Mouse (Mus musculus) brain, embryonic 14.5 days (tissue): ENCODE measurements around the gene Spred1. TPM values are rescaled to one million over a fixed set of nuclear protein-coding genes. Genes with fewer than 3 reads are reported as not detected.
"Not testable (repeated sequence)": the region's sequence is repeated elsewhere in the genome, so short reads cannot be mapped to it uniquely, and the experiment has no call there.

Experiments used
- DNase-seq: peaks from one replicate; pipeline ENCODE4 v3.0.0-alpha.2; 2011; ENCODE audit warnings: low read depth
- CTCF ChIP-seq: fragments of 200-500 bp; IDR thresholded peaks from 2 replicates; pipeline ENCODE4 v1.5.1; 2012; ENCODE audit warnings: inconsistent platforms, mild to moderate bottlenecking, moderate library complexity, borderline replicate concordance; ENCODE audit not compliant: insufficient read depth, insufficient read length; ENCODE audit errors: extremely low read depth
- POLR2A ChIP-seq: fragments of 200-500 bp; IDR thresholded peaks from 2 replicates; pipeline ENCODE4 v1.6.1; 2012; ENCODE audit warnings: mild to moderate bottlenecking, inconsistent platforms, borderline replicate concordance; ENCODE audit not compliant: poor library complexity, insufficient read depth, insufficient read length, severe bottlenecking; ENCODE audit errors: extremely low read depth
- polyA plus RNA-seq: library from polyadenylated mRNA; depleted of rRNA; stranded (reverse); fragments of >200 nt; gene quantifications from 2 replicates; pipeline ENCODE4 v1.2.3, GENCODE M21; 2012

The Spred1 gene
- polyA plus RNA-seq, 1 experiment, result 22.7 TPM

- peak; percentile 20 for DNase-seq
- TF ChIP-seq POLR2A (no peak), CTCF (no peak)
These were observed 921 bp downstream of the Spred1 start for GRCm38 (mm10) chr2:117121984-117122605.

DNA sequence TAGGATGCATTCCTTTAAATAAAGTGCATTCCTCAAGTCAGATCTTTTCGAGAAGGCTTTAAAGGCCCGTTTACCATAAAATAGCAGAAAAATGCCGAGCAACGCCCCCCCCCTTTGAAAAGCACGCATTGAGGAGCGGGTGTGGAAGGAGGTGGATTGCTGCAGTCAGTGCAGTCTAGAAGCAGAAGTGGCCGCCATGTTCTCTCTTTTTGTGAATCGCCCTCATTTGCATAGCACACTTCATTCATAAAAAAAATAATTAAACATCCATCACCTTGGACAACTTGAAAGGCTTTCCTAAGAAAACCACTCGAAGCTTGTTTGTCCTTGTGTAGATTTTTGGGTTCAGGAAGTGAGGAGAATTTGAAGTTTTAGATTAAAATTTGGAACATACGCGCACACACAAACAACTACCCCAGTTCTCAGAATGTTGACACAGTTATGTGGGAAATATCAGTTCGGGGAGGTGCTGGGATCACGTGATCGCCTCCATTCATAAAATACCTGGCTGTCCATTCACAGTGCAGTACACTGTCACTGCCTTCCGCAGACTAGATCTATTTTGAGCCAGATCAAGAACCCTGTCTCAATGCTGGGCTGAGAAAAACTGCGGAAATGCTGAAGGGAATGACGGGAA is 1.6 kb downstream of the Spred1 start:
- DNase-seq, result peak; percentile 90
- TF ChIP-seq CTCF (no peak), POLR2A (no peak)

DNA sequence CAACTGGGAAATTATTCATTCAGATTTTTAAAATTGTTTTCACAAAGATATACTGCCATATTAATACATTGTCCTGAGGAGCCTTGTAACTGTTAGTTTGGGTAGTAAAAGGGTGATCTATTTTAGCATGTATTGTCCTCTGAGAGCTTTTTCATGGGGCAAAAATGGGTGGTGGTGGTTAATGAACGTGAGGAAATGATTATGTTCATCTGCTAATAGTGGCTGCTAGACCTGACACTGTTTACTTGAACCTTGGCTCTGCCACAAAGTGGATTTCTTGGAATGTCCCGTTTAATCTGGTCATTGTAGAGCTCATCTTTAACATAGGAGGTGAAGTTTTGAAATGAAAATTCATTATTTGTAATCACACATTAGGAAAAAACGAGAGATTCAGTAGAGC is 2.5 kb downstream of the Spred1 start:
- DNase-seq, result no peak
- TF ChIP-seq CTCF (no peak), POLR2A (no peak)

GRCm38 (mm10) chr2:117124839-117125238 is 3.7 kb downstream of the Spred1 start:
- TF ChIP-seq CTCF, result no peak
- no peak for TF ChIP-seq POLR2A
- DNase-seq, result no peak

GRCm38 (mm10) chr2:117129156-117129555 is 8.0 kb downstream of the Spred1 start:
- DNase-seq, result no peak
- TF ChIP-seq POLR2A (no peak), CTCF (no peak)

DNA sequence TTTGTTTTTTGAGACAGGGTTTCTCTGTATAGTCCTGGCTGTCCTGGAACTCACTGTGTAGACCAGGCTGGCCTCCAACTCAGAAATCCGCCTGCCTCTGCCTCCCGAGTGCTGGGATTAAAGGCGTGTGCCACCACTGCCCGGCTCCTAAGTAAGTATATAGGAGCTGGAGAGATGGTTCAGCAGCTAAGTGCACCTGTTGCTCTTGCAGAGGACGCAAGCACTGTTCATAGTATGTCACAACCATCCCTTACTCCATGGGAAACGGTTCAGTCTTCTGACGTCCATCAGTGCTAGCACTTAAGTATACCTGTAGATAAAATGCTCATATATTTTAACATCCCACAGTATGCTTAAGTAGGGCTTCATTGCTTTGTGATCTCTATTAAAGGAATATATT is 9.9 kb downstream of the Spred1 start:
- DNase-seq, result not testable (repeated sequence)

DNA sequence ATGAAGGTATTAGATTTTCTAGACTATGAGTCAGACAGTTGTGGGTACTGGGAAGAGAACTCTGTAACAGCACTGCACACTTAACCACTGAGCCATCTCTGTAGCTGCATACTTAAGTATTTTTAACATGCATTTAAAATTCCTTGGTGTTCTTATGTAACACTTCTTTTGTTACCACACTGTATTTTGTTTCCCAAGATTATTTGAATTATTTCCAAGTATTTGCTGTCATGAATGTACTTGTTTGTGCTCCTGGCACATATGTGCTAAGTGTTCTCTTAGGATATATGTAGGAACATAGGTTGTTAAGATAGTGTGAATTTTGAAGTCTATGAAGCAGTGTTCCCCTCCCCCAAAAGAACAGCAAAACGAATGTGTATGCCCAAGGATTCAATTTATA is 10.7 kb downstream of the Spred1 start:
- no peak for TF ChIP-seq CTCF
- no peak for TF ChIP-seq POLR2A

GRCm38 (mm10) chr2:117133541-117133940 is 12.4 kb downstream of the Spred1 start:
- TF ChIP-seq POLR2A, result no peak
- no peak for TF ChIP-seq CTCF

More for the DNA sequence above, 10.7 kb downstream of the Spred1 start:
- DNase-seq, result no peak

DNA sequence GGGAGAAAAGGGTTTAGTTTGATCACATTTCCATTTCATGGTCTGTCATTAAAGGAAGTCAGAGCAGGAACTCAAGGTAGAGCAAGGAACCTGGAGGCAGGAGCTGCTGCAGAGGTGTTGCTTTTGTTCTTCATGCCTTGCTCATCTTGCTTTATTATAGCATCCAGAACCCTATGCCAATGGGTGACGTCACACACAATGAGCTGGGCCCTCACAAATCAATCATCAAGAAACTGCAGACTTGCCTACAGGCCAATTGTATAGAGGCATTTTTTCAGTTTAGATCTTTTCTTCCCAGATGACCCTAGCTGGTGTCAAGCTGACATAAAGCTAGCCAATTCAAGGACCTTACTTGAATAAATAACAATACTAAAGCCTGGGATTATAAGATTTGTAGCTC is 16.6 kb downstream of the Spred1 start:
- DNase-seq, result no peak
- TF ChIP-seq CTCF (no peak), POLR2A (no peak)

More at GRCm38 (mm10) chr2:117133541-117133940, 12.4 kb downstream of the Spred1 start:
- DNase-seq, result no peak

DNA sequence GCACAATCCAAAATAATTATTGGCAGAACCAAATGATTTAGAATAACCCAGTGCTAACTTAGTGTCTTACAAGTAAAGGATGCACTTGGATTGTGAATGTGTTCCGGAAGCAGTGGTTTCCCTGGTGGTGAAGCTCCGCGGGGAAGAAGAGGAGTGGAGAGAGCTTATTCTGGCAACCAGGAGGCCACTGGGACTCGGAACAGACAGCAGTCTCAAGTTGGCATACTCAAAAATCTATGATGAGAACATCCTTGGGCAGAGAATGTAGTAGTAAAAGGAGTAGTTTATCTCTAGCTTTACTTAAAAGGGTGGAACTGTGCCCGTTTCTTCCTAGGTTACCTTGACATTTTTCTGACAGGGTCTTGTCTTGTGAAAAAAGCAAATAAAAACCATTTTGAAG is 17.8 kb downstream of the Spred1 start:
- TF ChIP-seq POLR2A (no peak), CTCF (no peak)
- no peak for DNase-seq

DNA sequence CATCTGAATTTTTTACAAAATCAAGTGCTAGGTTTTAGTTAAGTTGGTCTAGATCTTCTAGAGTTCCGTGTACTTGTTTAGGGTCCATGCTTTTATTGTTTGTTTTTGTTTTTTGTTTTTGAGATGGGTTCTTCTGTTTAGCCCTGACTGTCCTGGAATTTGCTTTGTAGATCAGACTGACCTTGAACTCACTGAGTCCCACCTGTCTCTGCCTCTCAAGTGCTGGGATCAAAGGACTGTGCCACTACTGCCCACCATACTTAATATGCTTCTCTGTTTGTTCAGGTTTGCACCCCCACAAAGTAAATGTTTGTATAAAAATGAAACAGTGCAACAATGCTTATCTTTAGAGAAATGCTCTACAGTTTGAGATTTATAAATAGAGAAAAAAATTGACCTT is 18.8 kb downstream of the Spred1 start:
- DNase-seq, result no peak
- TF ChIP-seq POLR2A, result no peak
- TF ChIP-seq CTCF, result no peak

- TF ChIP-seq CTCF (no peak), POLR2A (no peak)
- no peak for DNase-seq
These were observed 21.9 kb downstream of the Spred1 start for GRCm38 (mm10) chr2:117143106-117143505.
